Mouse (Mus musculus) c-Kit-negative CD71-positive TER-119-positive erythroid progenitor cells, embryonic 14.5 days (primary cell): ENCODE measurements around the gene Dclk1.

ENCODE experiments used
- DNase-seq: peaks from one replicate; pipeline ENCODE4 v3.0.0-alpha.2; 2013; ENCODE audit warnings: low read depth, low spot score

The Dclk1 gene

GRCm38 (mm10) chr3:55333511-55333910 lies 91.3 kb downstream of the Dclk1 start:
- DNase-seq = no peak

- no peak for DNase-seq
Observed at GRCm38 (mm10) chr3:55336895-55337294, 94.7 kb downstream of the Dclk1 start.

- no peak for DNase-seq
Observed at GRCm38 (mm10) chr3:55337671-55338070, 95.5 kb downstream of the Dclk1 start.

GRCm38 (mm10) chr3:55342445-55342844 lies 100.3 kb downstream of the Dclk1 start:
- no peak for DNase-seq

GRCm38 (mm10) chr3:55347371-55348025 lies 105.3 kb downstream of the Dclk1 start:
- DNase-seq = no peak

- DNase-seq = no peak
Observed at GRCm38 (mm10) chr3:55348026-55348390, 105.8 kb downstream of the Dclk1 start.

- no peak for DNase-seq
Observed at GRCm38 (mm10) chr3:55350194-55350593, 108.0 kb downstream of the Dclk1 start.

GRCm38 (mm10) chr3:55351281-55352052 lies 109.3 kb downstream of the Dclk1 start:
- DNase-seq = no peak

GRCm38 (mm10) chr3:55352529-55352928 lies 110.4 kb downstream of the Dclk1 start:
- no peak for DNase-seq

GRCm38 (mm10) chr3:55353169-55353568 lies 111.0 kb downstream of the Dclk1 start:
- DNase-seq = no peak

GRCm38 (mm10) chr3:55353909-55354511 lies 111.8 kb downstream of the Dclk1 start:
- DNase-seq = no peak

- no peak for DNase-seq
Observed at GRCm38 (mm10) chr3:55354765-55355164, 112.6 kb downstream of the Dclk1 start.

- no peak for DNase-seq
Observed at GRCm38 (mm10) chr3:55358486-55358885, 116.3 kb downstream of the Dclk1 start.

- no peak for DNase-seq
Observed at GRCm38 (mm10) chr3:55360836-55361235, 118.7 kb downstream of the Dclk1 start.

- no peak for DNase-seq
Observed at GRCm38 (mm10) chr3:55367166-55367565, 125.0 kb downstream of the Dclk1 start.

GRCm38 (mm10) chr3:55369156-55369555 lies 127.0 kb downstream of the Dclk1 start:
- no peak for DNase-seq

- no peak for DNase-seq
Observed at GRCm38 (mm10) chr3:55373689-55374088, 131.5 kb downstream of the Dclk1 start.

GRCm38 (mm10) chr3:55378591-55378990 lies 136.4 kb downstream of the Dclk1 start:
- no peak for DNase-seq

- DNase-seq = no peak
Observed at GRCm38 (mm10) chr3:55380471-55380870, 138.3 kb downstream of the Dclk1 start.

GRCm38 (mm10) chr3:55392605-55393004 lies 150.4 kb downstream of the Dclk1 start:
- DNase-seq = no peak

GRCm38 (mm10) chr3:55393549-55393948 lies 151.4 kb downstream of the Dclk1 start:
- DNase-seq = no peak

- DNase-seq = no peak
Observed at GRCm38 (mm10) chr3:55396792-55397191, 154.6 kb downstream of the Dclk1 start.
